Mouse (Mus musculus) bone marrow, adult 2 months (tissue): ENCODE measurements around the gene Alox5ap. TPM values are rescaled to one million over a fixed set of nuclear protein-coding genes. Genes with fewer than 3 reads are reported as not detected.

Source experiments
- H3K27ac ChIP-seq: fragments of 200-500 bp; 2 replicates; pipeline ENCODE4 v1.5.1; 2012; ENCODE audit warnings: low read depth, mild to moderate bottlenecking, control low read depth, inconsistent platforms, low read length; ENCODE audit not compliant: control insufficient read depth, poor library complexity, insufficient read depth
- H3K4me1 ChIP-seq: fragments of 200-500 bp; 2 replicates; pipeline ENCODE4 v1.6.1; 2011; ENCODE audit warnings: low read length; ENCODE audit not compliant: control insufficient read depth, insufficient read depth
- H3K4me3 ChIP-seq: fragments of 200-500 bp; replicated peaks from 2 replicates; pipeline ENCODE3; 2011; ENCODE audit warnings: mild to moderate bottlenecking, low read depth, low read length, control low read depth; ENCODE audit not compliant: control insufficient read depth
- CTCF ChIP-seq: fragments of 200-500 bp; IDR thresholded peaks from 2 replicates; pipeline ENCODE4 v1.5.1; 2011; ENCODE audit warnings: low read length, control low read depth; ENCODE audit not compliant: control insufficient read depth, insufficient read depth
- POLR2A ChIP-seq: fragments of 200-500 bp; IDR thresholded peaks from 2 replicates; pipeline ENCODE4 v1.6.1; 2011; ENCODE audit warnings: low read depth, mild to moderate bottlenecking, control low read depth, low read length, borderline replicate concordance; ENCODE audit not compliant: control insufficient read depth
- WGBS: fragments of 180-500 bp; shearing (Covaris S2); methylation state at CpG from one replicate; pipeline ENCODE4 v1.1.7; 2018; 5-methylcytosine and 5-hydroxymethylcytosine counted together
- polyA plus RNA-seq: library from polyadenylated mRNA; stranded (reverse); fragments of >200 nt; gene quantifications from 2 replicates; pipeline ENCODE4 v1.2.4, GENCODE M21; 2011; ENCODE audit warnings: low replicate concordance; ENCODE audit not compliant: missing spikeins, insufficient read depth, insufficient read length

Alox5ap gene
- polyA plus RNA-seq, 1 experiment: 287 TPM

DNA sequence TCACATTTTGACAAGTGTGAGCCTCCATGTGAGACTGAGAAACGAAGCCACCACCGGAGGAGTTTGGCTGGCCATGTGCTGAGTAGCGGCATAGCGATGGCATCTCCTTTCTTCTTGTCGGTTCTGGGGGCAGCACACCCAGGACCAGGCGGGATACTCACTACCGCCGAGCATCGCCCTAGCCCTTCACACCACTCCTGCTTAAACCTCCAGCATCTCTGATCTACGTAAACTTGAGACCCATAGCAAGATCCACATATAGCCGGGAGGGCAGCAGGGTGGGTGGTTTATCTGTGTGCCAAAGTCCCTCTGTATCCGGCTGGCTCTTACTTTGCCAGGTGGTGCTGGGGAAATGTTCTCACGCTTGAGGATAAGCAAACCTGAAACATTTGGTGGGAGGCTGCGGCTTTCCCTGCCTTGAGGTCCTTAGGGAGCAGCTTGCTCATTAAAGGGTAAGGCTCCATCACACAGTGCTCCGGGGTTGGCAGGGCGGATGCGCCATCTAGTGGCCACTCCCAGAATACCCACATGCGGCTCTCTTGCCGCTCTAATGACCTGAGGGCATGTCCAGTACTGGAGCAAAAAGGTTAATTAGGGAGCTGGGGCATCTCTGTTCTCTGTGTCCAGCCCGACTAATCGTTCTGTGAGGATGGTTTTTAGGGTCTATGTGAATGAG lies 71.1 kb downstream of the Alox5ap start:
- H3K27ac ChIP-seq: no peak overlapping the region
- WGBS: 59% methylated on average over 21 of the region's 21 CpGs
- no peaks in the 10 kb centered on the region for H3K4me1 ChIP-seq
- H3K4me3 ChIP-seq: no peak overlapping the region
- TF ChIP-seq POLR2A: no peak
- peak; percentile 89 for TF ChIP-seq CTCF

DNA sequence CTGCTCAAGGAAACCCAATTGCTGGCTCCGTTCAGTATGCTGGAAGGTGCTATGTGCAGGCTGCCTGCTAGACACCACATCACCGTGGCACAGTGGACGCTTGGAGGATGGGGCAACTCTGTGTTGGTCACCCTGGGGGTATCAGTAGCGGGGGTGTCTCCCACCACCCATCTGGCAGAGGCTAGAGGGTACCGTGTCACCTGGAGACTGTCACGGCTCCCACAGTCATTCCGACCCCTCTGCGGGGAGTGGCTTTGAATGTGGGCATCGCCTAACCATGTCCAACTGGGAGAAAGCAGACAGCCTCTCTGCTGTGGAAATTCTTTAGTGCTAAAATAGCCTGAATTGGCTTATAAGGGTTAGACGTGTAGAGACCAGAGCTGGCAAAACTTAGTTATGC lies 72.6 kb downstream of the Alox5ap start:
- H3K4me3 ChIP-seq: no peak overlapping the region
- no peak overlapping the region for H3K27ac ChIP-seq
- H3K4me1 ChIP-seq: no peaks in the 10 kb centered on the region
- TF ChIP-seq CTCF (no peak), POLR2A (no peak)
- WGBS: 90% methylated on average over 10 of the region's 10 CpGs

Other genes with a start within 250 kb of the Alox5ap start
- gene Uspl1, start 80.4 kb upstream of the Alox5ap start, polyA plus RNA-seq: 20.2 and 26.5 TPM in 2 replicates
- 231 and 248 TPM in 2 replicates for gene Hmgb1, start 80.3 kb upstream of the Alox5ap start, polyA plus RNA-seq
- 1.9 TPM in 1 of 2 replicates, not detected in the other for gene Medag, start 147.0 kb downstream of the Alox5ap start, polyA plus RNA-seq
- gene Tex26, start 174.9 kb downstream of the Alox5ap start, polyA plus RNA-seq: not detected in 2 replicates